Mouse (Mus musculus) intestine, embryonic 15.5 days (tissue): Measurements from ENCODE around the gene Zfyve21. TPM values are rescaled to one million over a fixed set of nuclear protein-coding genes. Genes with fewer than 3 reads are reported as not detected.

Experiments
- ATAC-seq: fragments of 200-750 bp; cut with Nextera tagmentation; 2 replicates; pipeline ENCODE4 v1.8.0; 2017; ENCODE audit warnings: moderate TSS enrichment, moderate library complexity
- H3K27ac ChIP-seq: fragments of 300-500 bp; sonication (generic); 2 replicates; pipeline ENCODE4 v1.5.1; 2015; ENCODE audit warnings: mild to moderate bottlenecking, inconsistent platforms
- H3K27me3 ChIP-seq: fragments of 300-500 bp; sonication (generic); replicated peaks from 2 replicates; pipeline ENCODE4 v1.6.1; 2015; ENCODE audit warnings: inconsistent platforms
- H3K36me3 ChIP-seq: fragments of 300-500 bp; sonication (generic); 2 replicates; pipeline ENCODE4 v1.6.1; 2015; ENCODE audit warnings: inconsistent platforms
- H3K4me1 ChIP-seq: fragments of 300-500 bp; sonication (generic); replicated peaks from 2 replicates; pipeline ENCODE4 v1.6.1; 2015; ENCODE audit warnings: inconsistent platforms
- H3K4me2 ChIP-seq: fragments of 300-500 bp; sonication (generic); replicated peaks from 2 replicates; pipeline ENCODE4 v1.6.1; 2015; ENCODE audit warnings: mild to moderate bottlenecking, inconsistent platforms
- H3K4me3 ChIP-seq: fragments of 300-500 bp; sonication (generic); replicated peaks from 2 replicates; pipeline ENCODE4 v1.5.1; 2015; ENCODE audit warnings: inconsistent platforms
- H3K9ac ChIP-seq: fragments of 300-500 bp; sonication (generic); 2 replicates; pipeline ENCODE4 v1.6.1; 2015; ENCODE audit warnings: inconsistent platforms
- H3K9me3 ChIP-seq: fragments of 300-500 bp; sonication (generic); 2 replicates; pipeline ENCODE4 v1.6.1; 2016; ENCODE audit warnings: inconsistent platforms
- whole genome bisulfite sequencing: fragments of 180-500 bp; shearing (Covaris S2); methylation state at CpG from one replicate; pipeline ENCODE4 v1.1.7; 2015; 5-methylcytosine and 5-hydroxymethylcytosine counted together
- polyA plus RNA-seq: library from polyadenylated mRNA; unstranded; fragments of >200 nt; fragmentation: Nextera tagmentation; extraction: Ambion mirVana; gene quantifications from 2 replicates; pipeline ENCODE4 v1.2.1, GENCODE M21; 2015

Zfyve21 gene
- polyA plus RNA-seq, 1 experiment from 2014 or later: 183 TPM

- ATAC-seq: no peak
These were observed 15.5 kb downstream of the Zfyve21 start for GRCm38 (mm10) chr12:111829447-111829846.

GRCm38 (mm10) chr12:111829954-111830353, 16.0 kb downstream of the Zfyve21 start:
- Histone ChIP-seq H3K9ac (no peak overlapping the region), H3K27ac (no peak overlapping the region), H3K4me1 (no peaks in the 10 kb centered on the region), H3K4me2 (no peak overlapping the region), H3K36me3 (peaks cover 83% of the 10 kb centered on the region), H3K27me3 (no peaks in the 10 kb centered on the region), H3K4me3 (no peak overlapping the region), H3K9me3 (no peaks in the 10 kb centered on the region)
- no peak for ATAC-seq
- WGBS: 88% methylated on average over 9 of the region's 9 CpGs

More at GRCm38 (mm10) chr12:111829447-111829846, 15.5 kb downstream of the Zfyve21 start:
- H3K9ac ChIP-seq: no peak overlapping the region
- H3K27me3 ChIP-seq: no peaks in the 10 kb centered on the region
- peaks cover 85% of the 10 kb centered on the region for H3K36me3 ChIP-seq
- no peaks in the 10 kb centered on the region for H3K9me3 ChIP-seq
- H3K4me2 ChIP-seq: no peak overlapping the region
- H3K4me1 ChIP-seq: no peaks in the 10 kb centered on the region
- H3K27ac ChIP-seq: no peak overlapping the region
- no peak overlapping the region for H3K4me3 ChIP-seq
- 86% methylated on average over 5 of the region's 5 CpGs for WGBS

GRCm38 (mm10) chr12:111830375-111830774, 16.4 kb downstream of the Zfyve21 start:
- no peak for ATAC-seq
- H3K27ac ChIP-seq: no peak overlapping the region
- no peaks in the 10 kb centered on the region for H3K27me3 ChIP-seq
- no peak overlapping the region for H3K9ac ChIP-seq
- H3K4me2 ChIP-seq: no peak overlapping the region
- H3K36me3 ChIP-seq: peaks cover 83% of the 10 kb centered on the region
- no peaks in the 10 kb centered on the region for H3K9me3 ChIP-seq
- H3K4me3 ChIP-seq: no peak overlapping the region
- 87% methylated on average over 10 of the region's 10 CpGs for WGBS
- no peaks in the 10 kb centered on the region for H3K4me1 ChIP-seq

GRCm38 (mm10) chr12:111832643-111833042, 18.7 kb downstream of the Zfyve21 start:
- WGBS: 83% methylated on average over 5 of the region's 5 CpGs
- no peaks in the 10 kb centered on the region for H3K9me3 ChIP-seq
- no peak for ATAC-seq
- H3K9ac ChIP-seq: no peak overlapping the region
- H3K36me3 ChIP-seq: peaks cover 73% of the 10 kb centered on the region
- H3K27ac ChIP-seq: no peak overlapping the region
- H3K4me2 ChIP-seq: no peak overlapping the region
- no peaks in the 10 kb centered on the region for H3K27me3 ChIP-seq
- H3K4me1 ChIP-seq: no peaks in the 10 kb centered on the region
- no peak overlapping the region for H3K4me3 ChIP-seq

GRCm38 (mm10) chr12:111833457-111833856, 19.5 kb downstream of the Zfyve21 start:
- Histone ChIP-seq H3K4me1 (no peaks in the 10 kb centered on the region), H3K36me3 (peaks cover 70% of the 10 kb centered on the region), H3K27me3 (no peaks in the 10 kb centered on the region), H3K9me3 (no peaks in the 10 kb centered on the region), H3K9ac (no peak overlapping the region), H3K4me2 (no peak overlapping the region), H3K4me3 (no peak overlapping the region), H3K27ac (no peak overlapping the region)
- WGBS: 89% methylated on average over 10 of the region's 10 CpGs
- ATAC-seq: no peak

- Histone ChIP-seq H3K4me2 (no peak overlapping the region), H3K27me3 (no peaks in the 10 kb centered on the region), H3K36me3 (peaks cover 20% of the 10 kb centered on the region), H3K4me1 (0 out of 2 replicates have a peak, but pooled peaks cover 2% of the 10 kb centered on the region), H3K9me3 (no peaks in the 10 kb centered on the region), H3K4me3 (no peak overlapping the region), H3K9ac (no peak overlapping the region), H3K27ac (no peak overlapping the region)
- 60% methylated on average over 15 of the region's 15 CpGs for WGBS
- no peak for ATAC-seq
These were observed 28.8 kb downstream of the Zfyve21 start for GRCm38 (mm10) chr12:111842565-111843433.

GRCm38 (mm10) chr12:111843470-111843869, 29.5 kb downstream of the Zfyve21 start:
- Histone ChIP-seq H3K4me2 (no peak overlapping the region), H3K4me1 (0 out of 2 replicates have a peak, but pooled peaks cover 2% of the 10 kb centered on the region), H3K36me3 (peaks cover 16% of the 10 kb centered on the region), H3K4me3 (no peak overlapping the region), H3K9me3 (no peaks in the 10 kb centered on the region), H3K27ac (no peak overlapping the region), H3K9ac (no peak overlapping the region), H3K27me3 (no peaks in the 10 kb centered on the region)
- 53% methylated on average over 2 of the region's 2 CpGs for WGBS
- no peak for ATAC-seq

- H3K9ac ChIP-seq: no peak overlapping the region
- H3K4me3 ChIP-seq: no peak overlapping the region
- H3K9me3 ChIP-seq: no peaks in the 10 kb centered on the region
- no peaks in the 10 kb centered on the region for H3K27me3 ChIP-seq
- WGBS: 91% methylated on average over 4 of the region's 4 CpGs
- no peak overlapping the region for H3K4me2 ChIP-seq
- H3K27ac ChIP-seq: no peak overlapping the region
- ATAC-seq: no peak
- 0 out of 2 replicates have a peak, but pooled peaks cover 2% of the 10 kb centered on the region for H3K4me1 ChIP-seq
- peaks cover 3% of the 10 kb centered on the region; the same call in 1 of the 2 replicates for H3K36me3 ChIP-seq
These were observed 32.0 kb downstream of the Zfyve21 start for GRCm38 (mm10) chr12:111845953-111846352.

GRCm38 (mm10) chr12:111846815-111847214, 32.8 kb downstream of the Zfyve21 start:
- Histone ChIP-seq H3K9me3 (no peaks in the 10 kb centered on the region), H3K27ac (no peak overlapping the region), H3K9ac (no peak overlapping the region), H3K4me2 (no peak overlapping the region), H3K36me3 (peaks cover 3% of the 10 kb centered on the region; the same call in 1 of the 2 replicates), H3K4me3 (no peak overlapping the region), H3K27me3 (no peaks in the 10 kb centered on the region), H3K4me1 (0 out of 2 replicates have a peak, but pooled peaks cover 2% of the 10 kb centered on the region)
- no peak for ATAC-seq
- 73% methylated on average over 10 of the region's 10 CpGs for WGBS

- 63% methylated on average over 9 of the region's 9 CpGs for WGBS
- Histone ChIP-seq H3K9ac (no peak overlapping the region), H3K9me3 (no peaks in the 10 kb centered on the region), H3K27me3 (no peaks in the 10 kb centered on the region), H3K36me3 (no peaks in the 10 kb centered on the region), H3K4me3 (no peak overlapping the region), H3K4me1 (no peaks in the 10 kb centered on the region), H3K27ac (no peak overlapping the region), H3K4me2 (no peak overlapping the region)
- peak; percentile 41 for ATAC-seq
These were observed 34.4 kb downstream of the Zfyve21 start for GRCm38 (mm10) chr12:111848300-111848798.

GRCm38 (mm10) chr12:111851235-111851634, 37.3 kb downstream of the Zfyve21 start:
- Histone ChIP-seq H3K27ac (no peak overlapping the region), H3K4me2 (no peak overlapping the region), H3K27me3 (no peaks in the 10 kb centered on the region), H3K4me3 (no peak overlapping the region), H3K4me1 (no peaks in the 10 kb centered on the region), H3K9me3 (no peaks in the 10 kb centered on the region), H3K9ac (no peak overlapping the region), H3K36me3 (peaks cover 3% of the 10 kb centered on the region; the same call in 1 of the 2 replicates)
- WGBS: 70% methylated on average over 2 of the region's 2 CpGs
- ATAC-seq: no peak

GRCm38 (mm10) chr12:111851745-111852144, 37.8 kb downstream of the Zfyve21 start:
- Histone ChIP-seq H3K9ac (no peak overlapping the region), H3K9me3 (no peaks in the 10 kb centered on the region), H3K4me2 (no peak overlapping the region), H3K36me3 (peaks cover 3% of the 10 kb centered on the region; the same call in 1 of the 2 replicates), H3K4me3 (no peak overlapping the region), H3K4me1 (no peaks in the 10 kb centered on the region), H3K27ac (no peak overlapping the region), H3K27me3 (no peaks in the 10 kb centered on the region)
- WGBS: 73% methylated on average over 5 of the region's 5 CpGs
- ATAC-seq: no peak
